Mouse (Mus musculus) limb, embryonic 11.5 days (tissue): ENCODE measurements around the gene Gys1. TPM values are rescaled to one million over a fixed set of nuclear protein-coding genes. Genes with fewer than 3 reads are reported as not detected.
"Not testable (repeated sequence)": the region's sequence is repeated elsewhere in the genome, so short reads cannot be mapped to it uniquely, and the experiment has no call there.

ENCODE experiments used
- ATAC-seq: fragments of 200-750 bp; cut with Nextera tagmentation; 2 replicates; pipeline ENCODE4 v1.8.0; 2017; ENCODE audit warnings: low read depth; ENCODE audit not compliant: insufficient number of reproducible peaks, low FRiP score, low TSS enrichment
- DNase-seq: peaks from one replicate; pipeline ENCODE4 v3.0.0-alpha.2; 2015; ENCODE audit warnings: low spot score
- H3K27ac ChIP-seq: fragments of 300-500 bp; sonication (generic); replicated peaks from 2 replicates; pipeline ENCODE4 v1.5.1; 2014; ENCODE audit warnings: low read depth, mild to moderate bottlenecking, low read length
- H3K27me3 ChIP-seq: fragments of 300-500 bp; sonication (generic); 2 replicates; pipeline ENCODE4 v1.6.1; 2014; ENCODE audit warnings: mild to moderate bottlenecking, low read length, mixed read lengths; ENCODE audit not compliant: control insufficient read depth, insufficient read depth
- H3K36me3 ChIP-seq: fragments of 300-500 bp; sonication (generic); 2 replicates; pipeline ENCODE4 v1.6.1; 2014; ENCODE audit warnings: mild to moderate bottlenecking, low read length, moderate library complexity, mixed read lengths; ENCODE audit not compliant: control insufficient read depth, insufficient read depth
- H3K4me1 ChIP-seq: fragments of 300-500 bp; sonication (generic); 2 replicates; pipeline ENCODE4 v1.6.1; 2014; ENCODE audit warnings: low read length, mixed read lengths; ENCODE audit not compliant: control insufficient read depth, insufficient read depth
- H3K4me2 ChIP-seq: fragments of 300-500 bp; sonication (generic); 2 replicates; pipeline ENCODE4 v1.6.1; 2014; ENCODE audit warnings: low read depth, mild to moderate bottlenecking, moderate library complexity; ENCODE audit not compliant: severe bottlenecking
- H3K4me3 ChIP-seq: fragments of 300-500 bp; sonication (generic); 2 replicates; pipeline ENCODE4 v1.5.1; 2014; ENCODE audit warnings: low read depth, low read length
- H3K9ac ChIP-seq: fragments of 300-500 bp; sonication (generic); 2 replicates; pipeline ENCODE4 v1.6.1; 2014; ENCODE audit warnings: mild to moderate bottlenecking, low read length
- H3K9me3 ChIP-seq: fragments of 300-500 bp; sonication (generic); 2 replicates; pipeline ENCODE4 v1.6.1; 2016; ENCODE audit warnings: low read length; ENCODE audit not compliant: control insufficient read depth
- WGBS: fragments of 180-500 bp; shearing (Covaris S2); extraction: QIAGEN DNeasy Blood & Tissue Kit; methylation state at CpG from one replicate; pipeline ENCODE4 v1.1.7; 2014; 5-methylcytosine and 5-hydroxymethylcytosine counted together
- polyA plus RNA-seq: library from polyadenylated mRNA; unstranded; fragments of >200 nt; fragmentation: Nextera tagmentation; extraction: Ambion mirVana; gene quantifications from 2 replicates; pipeline ENCODE4 v1.2.1, GENCODE M21; 2014

Gene Gys1
- polyA plus RNA-seq, 1 experiment from 2014 or later: 39.1 TPM

DNA sequence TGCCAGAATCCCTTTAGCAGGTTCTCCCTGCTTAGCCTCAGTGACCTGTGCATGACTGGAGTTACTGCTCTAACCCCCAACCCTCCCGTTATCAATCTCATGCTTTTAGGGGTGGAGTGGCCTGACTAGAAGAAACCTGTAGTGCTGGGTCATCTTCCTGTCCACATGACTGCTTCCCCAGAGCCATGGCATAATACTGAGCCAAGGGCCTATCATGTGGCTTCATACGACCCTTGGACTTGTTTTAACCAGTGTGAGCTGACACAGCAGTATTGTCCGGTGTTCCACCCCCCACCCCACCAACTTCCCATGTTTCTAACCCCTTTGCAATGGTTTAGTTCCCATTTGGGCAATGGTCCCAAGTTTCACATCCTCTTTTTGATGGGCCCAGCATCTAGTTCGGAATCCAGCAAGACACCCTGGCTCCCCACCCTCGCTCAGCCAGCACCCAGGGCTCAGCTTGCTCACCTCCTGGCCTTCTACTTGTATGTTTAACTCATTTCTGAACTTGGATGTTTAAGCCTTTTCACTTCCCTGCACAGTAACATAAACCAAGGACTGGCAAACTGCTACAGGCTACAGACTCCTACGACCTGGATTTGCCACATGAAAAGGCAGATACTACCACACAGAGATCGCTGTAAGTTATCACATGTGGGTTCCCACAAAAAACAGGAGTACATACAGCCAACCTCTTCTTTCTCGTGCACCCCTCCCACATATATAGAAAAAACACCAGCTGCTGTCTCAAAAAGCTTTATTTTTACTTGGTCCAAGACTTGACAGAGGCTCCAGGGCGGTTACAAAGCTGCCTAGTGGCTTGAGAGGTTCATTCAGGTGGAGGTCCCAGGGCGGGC lies 22.8 kb downstream of the Gys1 start:
- no peak overlapping the region for H3K27ac ChIP-seq
- peak overlapping the region; percentile 73 for H3K4me3 ChIP-seq
- peak overlapping the region; percentile 13; the same call in 1 of the 2 replicates for H3K9ac ChIP-seq
- no peak for DNase-seq
- ATAC-seq: no peak
- peak overlapping the region; percentile 67 for H3K4me2 ChIP-seq
- H3K36me3 ChIP-seq: peaks cover 26% of the 10 kb centered on the region; the same call in 1 of the 2 replicates
- no peaks in the 10 kb centered on the region for H3K9me3 ChIP-seq
- WGBS: 73% methylated on average over 9 of the region's 10 CpGs
- no peaks in the 10 kb centered on the region for H3K27me3 ChIP-seq
- peaks cover 23% of the 10 kb centered on the region for H3K4me1 ChIP-seq

GRCm38 (mm10) chr7:45458748-45459563 lies 24.3 kb downstream of the Gys1 start:
- Histone ChIP-seq H3K27me3 (no peaks in the 10 kb centered on the region), H3K4me2 (peak overlapping the region; percentile 67), H3K4me3 (peak overlapping the region; percentile 73), H3K27ac (peak overlapping the region; percentile 90), H3K9me3 (no peaks in the 10 kb centered on the region), H3K36me3 (peaks cover 28% of the 10 kb centered on the region; the same call in 1 of the 2 replicates), H3K4me1 (peaks cover 23% of the 10 kb centered on the region), H3K9ac (peak overlapping the region; percentile 86)
- DNase-seq (peak; percentile 93), ATAC-seq (peak; percentile 61)
- WGBS: under 1% methylated on average over 41 of the region's 43 CpGs

DNA sequence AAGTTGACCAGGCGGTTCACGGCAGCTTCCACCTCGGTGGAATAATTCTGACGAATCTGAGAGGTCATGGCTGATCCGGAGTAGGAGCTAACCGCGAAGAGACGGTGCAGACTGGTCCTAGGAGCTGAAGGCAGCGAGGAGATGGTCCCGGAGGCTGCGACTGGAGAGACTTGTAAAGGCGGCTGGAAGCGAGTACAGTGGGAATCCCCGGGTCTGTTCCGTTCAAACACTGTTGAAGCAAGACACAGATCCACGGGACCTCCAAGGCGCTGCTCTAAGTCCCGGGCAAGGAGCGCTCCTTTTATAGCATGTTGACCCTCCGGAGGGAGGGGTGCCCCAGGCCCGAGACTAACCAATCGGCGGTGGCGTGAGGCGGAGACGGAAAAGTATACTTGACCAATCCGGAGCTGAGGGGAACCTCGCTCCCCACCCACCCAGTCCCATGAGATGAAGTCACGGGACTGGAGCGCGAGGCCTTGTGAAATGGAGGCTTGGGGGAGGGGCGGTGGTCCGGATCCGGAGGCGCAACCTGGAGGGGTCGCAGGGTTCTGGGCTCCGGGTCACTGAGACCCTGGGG lies 25.0 kb downstream of the Gys1 start, which contains the start of gene Ftl1:
Ftl1 (minus strand) TSS at position 321 of the 577 bp plus-strand sequence.
- Histone ChIP-seq H3K4me3 (peak within 1 kb of the TSS; percentile 73), H3K27ac (peak within 1 kb of the TSS; percentile 90), H3K4me2 (peak within 1 kb of the TSS; percentile 67), H3K9ac (peak within 1 kb of the TSS; percentile 86), H3K4me1 (peaks cover 23% of the 10 kb centered on the region), H3K36me3 (peaks cover 27% of the 10 kb centered on the region)
- peak; percentile 95 for ATAC-seq
- H3K27me3 ChIP-seq, H3K9me3 ChIP-seq: not testable (repeated sequence)
- under 1% methylated on average over 25 of the region's 37 CpGs for WGBS
- peak; percentile 97 for DNase-seq

GRCm38 (mm10) chr7:45460377-45460776 lies 25.7 kb downstream of the Gys1 start:
- DNase-seq (no peak), ATAC-seq (no peak)
- Histone ChIP-seq H3K4me1 (peaks cover 23% of the 10 kb centered on the region), H3K9ac (peak overlapping the region; percentile 53), H3K9me3 (no peaks in the 10 kb centered on the region), H3K4me2 (peak overlapping the region; percentile 45), H3K4me3 (peak overlapping the region; percentile 73), H3K27me3 (no peaks in the 10 kb centered on the region), H3K36me3 (peaks cover 25% of the 10 kb centered on the region), H3K27ac (no peak overlapping the region)
- 77% methylated on average over 7 of the region's 7 CpGs for WGBS

- H3K4me1 ChIP-seq: peaks cover 27% of the 10 kb centered on the region
- 25% methylated on average over 13 of the region's 13 CpGs for WGBS
- ATAC-seq: no peak
Measured at GRCm38 (mm10) chr7:45460860-45461314, 26.2 kb downstream of the Gys1 start.

GRCm38 (mm10) chr7:45461326-45461725 lies 26.7 kb downstream of the Gys1 start:
- Histone ChIP-seq H3K4me1 (peaks cover 31% of the 10 kb centered on the region), H3K4me3 (no peak overlapping the region), H3K27ac (peak overlapping the region; percentile 70), H3K9ac (no peak overlapping the region; the same call in 1 of the 2 replicates), H3K27me3 (no peaks in the 10 kb centered on the region), H3K9me3 (no peaks in the 10 kb centered on the region), H3K4me2 (no peak overlapping the region), H3K36me3 (peaks cover 22% of the 10 kb centered on the region)
- DNase-seq: no peak
- no peak for ATAC-seq
- 47% methylated on average over 5 of the region's 5 CpGs for WGBS

More at GRCm38 (mm10) chr7:45460860-45461314, 26.2 kb downstream of the Gys1 start:
- no peaks in the 10 kb centered on the region for H3K27me3 ChIP-seq
- H3K4me2 ChIP-seq: no peak overlapping the region
- no peak overlapping the region for H3K9ac ChIP-seq
- peak overlapping the region; percentile 70 for H3K27ac ChIP-seq
- peaks cover 25% of the 10 kb centered on the region for H3K36me3 ChIP-seq
- DNase-seq: peak; percentile 60
- no peak overlapping the region for H3K4me3 ChIP-seq
- H3K9me3 ChIP-seq: no peaks in the 10 kb centered on the region

GRCm38 (mm10) chr7:45461781-45462180 lies 27.1 kb downstream of the Gys1 start:
- Histone ChIP-seq H3K9ac (no peak overlapping the region; the same call in 1 of the 2 replicates), H3K9me3 (no peaks in the 10 kb centered on the region), H3K4me1 (peaks cover 30% of the 10 kb centered on the region), H3K4me3 (no peak overlapping the region), H3K4me2 (no peak overlapping the region), H3K36me3 (peaks cover 21% of the 10 kb centered on the region), H3K27ac (no peak overlapping the region), H3K27me3 (no peaks in the 10 kb centered on the region)
- no peak for DNase-seq
- 88% methylated on average over 4 of the region's 4 CpGs for WGBS
- ATAC-seq: no peak

- 86% methylated on average over 4 of the region's 4 CpGs for WGBS
- DNase-seq: no peak
- H3K4me2 ChIP-seq: no peak overlapping the region
- no peak overlapping the region for H3K9ac ChIP-seq
- no peak for ATAC-seq
- no peak overlapping the region for H3K27ac ChIP-seq
- no peaks in the 10 kb centered on the region for H3K9me3 ChIP-seq
- no peaks in the 10 kb centered on the region for H3K27me3 ChIP-seq
- H3K36me3 ChIP-seq: peaks cover 16% of the 10 kb centered on the region
- peaks cover 28% of the 10 kb centered on the region for H3K4me1 ChIP-seq
- no peak overlapping the region for H3K4me3 ChIP-seq
Measured at GRCm38 (mm10) chr7:45462325-45462724, 27.7 kb downstream of the Gys1 start.
